Mouse (Mus musculus) embryonic facial prominence, embryonic 11.5 days (tissue): ENCODE measurements around the gene Arl6. TPM values are rescaled to one million over a fixed set of nuclear protein-coding genes. Genes with fewer than 3 reads are reported as not detected.
A peak's percentile ranks its signal among the peaks of the same experiment; 100 is the strongest.

Source experiments
- ATAC-seq: fragments of 200-750 bp; cut with Nextera tagmentation; replicated peaks from 2 replicates; pipeline ENCODE4 v1.8.0; 2017; ENCODE audit warnings: low read depth; ENCODE audit not compliant: insufficient number of reproducible peaks, low FRiP score, low TSS enrichment
- DNase-seq: peaks from one replicate; pipeline ENCODE4 v3.0.0-alpha.2; 2015; ENCODE audit warnings: low spot score
- H3K27ac ChIP-seq: fragments of 300-500 bp; sonication (generic); replicated peaks from 2 replicates; pipeline ENCODE4 v1.5.1; 2014; ENCODE audit warnings: mild to moderate bottlenecking, low read depth, low read length, control low read depth
- H3K27me3 ChIP-seq: fragments of 300-500 bp; sonication (generic); 2 replicates; pipeline ENCODE4 v1.6.1; 2014; ENCODE audit warnings: mild to moderate bottlenecking, low read length, moderate library complexity, mixed read lengths; ENCODE audit not compliant: control insufficient read depth, insufficient read depth
- H3K36me3 ChIP-seq: fragments of 300-500 bp; sonication (generic); replicated peaks from 2 replicates; pipeline ENCODE4 v1.6.1; 2014; ENCODE audit warnings: low read depth, mild to moderate bottlenecking, low read length, moderate library complexity, mixed read lengths; ENCODE audit not compliant: control insufficient read depth, insufficient read depth
- H3K4me1 ChIP-seq: fragments of 300-500 bp; sonication (generic); 2 replicates; pipeline ENCODE4 v1.6.1; 2014; ENCODE audit warnings: low read length, mixed read lengths; ENCODE audit not compliant: control insufficient read depth, insufficient read depth
- H3K4me2 ChIP-seq: fragments of 300-500 bp; sonication (generic); 2 replicates; pipeline ENCODE4 v1.6.1; 2014; ENCODE audit warnings: low read depth, mild to moderate bottlenecking, control low read depth, low read length, moderate library complexity
- H3K4me3 ChIP-seq: fragments of 300-500 bp; sonication (generic); 2 replicates; pipeline ENCODE4 v1.5.1; 2014; ENCODE audit warnings: low read depth, low read length, control low read depth
- H3K9ac ChIP-seq: fragments of 300-500 bp; sonication (generic); replicated peaks from 2 replicates; pipeline ENCODE4 v1.6.1; 2014; ENCODE audit warnings: mild to moderate bottlenecking, control low read depth, low read length
- H3K9me3 ChIP-seq: fragments of 300-500 bp; sonication (generic); replicated peaks from 2 replicates; pipeline ENCODE4 v1.6.1; 2016; ENCODE audit warnings: mild to moderate bottlenecking, low read length, inconsistent platforms, mixed read lengths; ENCODE audit not compliant: control insufficient read depth
- WGBS: fragments of 180-500 bp; shearing (Covaris S2); extraction: QIAGEN DNeasy Blood & Tissue Kit; methylation state at CpG from one replicate; pipeline ENCODE4 v1.1.7; 2014; 5-methylcytosine and 5-hydroxymethylcytosine counted together
- polyA plus RNA-seq: library from polyadenylated mRNA; unstranded; fragments of >200 nt; fragmentation: Nextera tagmentation; extraction: Ambion mirVana; gene quantifications from 2 replicates; pipeline ENCODE4 v1.2.1, GENCODE M21; 2014

The Arl6 gene
- polyA plus RNA-seq, 1 experiment from 2014 or later = 50.1 TPM

- H3K36me3 ChIP-seq = no peaks in the 10 kb centered on the region
- ATAC-seq = no peak
- DNase-seq = no peak
- no peaks in the 10 kb centered on the region for H3K4me1 ChIP-seq
- no peak overlapping the region for H3K9ac ChIP-seq
- H3K4me3 ChIP-seq = no peak overlapping the region
- no peak overlapping the region for H3K4me2 ChIP-seq
- H3K9me3 ChIP-seq = no peaks in the 10 kb centered on the region
- WGBS = 97% methylated on average over 2 of the region's 2 CpGs
- H3K27me3 ChIP-seq = no peaks in the 10 kb centered on the region
- no peak overlapping the region for H3K27ac ChIP-seq
These were observed 17.6 kb downstream of the Arl6 start for GRCm38 (mm10) chr16:59621554-59621953.

- Histone ChIP-seq H3K9ac (no peak overlapping the region), H3K36me3 (no peaks in the 10 kb centered on the region), H3K4me3 (no peak overlapping the region), H3K27ac (no peak overlapping the region), H3K27me3 (no peaks in the 10 kb centered on the region), H3K4me1 (no peaks in the 10 kb centered on the region), H3K9me3 (no peaks in the 10 kb centered on the region), H3K4me2 (no peak overlapping the region)
- 46% methylated on average over 3 of the region's 3 CpGs for WGBS
- peak; percentile 64 for DNase-seq
- 0 out of 2 replicates have a peak, but pooled peaks have one; percentile 14 for ATAC-seq
These were observed 22.0 kb downstream of the Arl6 start for GRCm38 (mm10) chr16:59617167-59617566.

- H3K36me3 ChIP-seq = no peaks in the 10 kb centered on the region
- DNase-seq (no peak), ATAC-seq (no peak)
- H3K27me3 ChIP-seq = no peaks in the 10 kb centered on the region
- H3K4me3 ChIP-seq = no peak overlapping the region
- H3K9ac ChIP-seq = no peak overlapping the region
- 82% methylated on average over 3 of the region's 3 CpGs for WGBS
- no peak overlapping the region for H3K4me2 ChIP-seq
- H3K4me1 ChIP-seq = no peaks in the 10 kb centered on the region
- H3K27ac ChIP-seq = no peak overlapping the region
- no peaks in the 10 kb centered on the region for H3K9me3 ChIP-seq
These were observed 23.5 kb downstream of the Arl6 start for GRCm38 (mm10) chr16:59615675-59616074.

- Histone ChIP-seq H3K4me3 (no peak overlapping the region), H3K27me3 (no peaks in the 10 kb centered on the region), H3K4me2 (no peak overlapping the region), H3K27ac (no peak overlapping the region), H3K9me3 (no peaks in the 10 kb centered on the region), H3K4me1 (no peaks in the 10 kb centered on the region), H3K9ac (no peak overlapping the region), H3K36me3 (no peaks in the 10 kb centered on the region)
- WGBS = 83% methylated on average over 1 of the region's 1 CpGs
- DNase-seq = no peak
- ATAC-seq = no peak
These were observed 28.4 kb downstream of the Arl6 start for GRCm38 (mm10) chr16:59610750-59611149.

GRCm38 (mm10) chr16:59604078-59604781 is 35.0 kb downstream of the Arl6 start:
- Histone ChIP-seq H3K4me2 (no peak overlapping the region), H3K4me1 (no peaks in the 10 kb centered on the region), H3K9ac (no peak overlapping the region), H3K9me3 (no peaks in the 10 kb centered on the region), H3K36me3 (no peaks in the 10 kb centered on the region), H3K4me3 (no peak overlapping the region), H3K27ac (no peak overlapping the region), H3K27me3 (no peaks in the 10 kb centered on the region)
- ATAC-seq = peak; percentile 49; the same call in 1 of the 2 replicates
- no peak for DNase-seq
- 58% methylated on average over 15 of the region's 15 CpGs for WGBS

- under 1% methylated on average over 62 of the region's 90 CpGs for WGBS
- peak; percentile 94 for ATAC-seq
- Histone ChIP-seq H3K27me3 (no peaks in the 10 kb centered on the region), H3K27ac (peak within 1 kb of the TSS; percentile 73), H3K36me3 (no peaks in the 10 kb centered on the region), H3K4me1 (no peaks in the 10 kb centered on the region), H3K9ac (peak within 1 kb of the TSS; percentile 91), H3K4me2 (peak within 1 kb of the TSS; percentile 76), H3K9me3 (no peaks in the 10 kb centered on the region), H3K4me3 (peak within 1 kb of the TSS; percentile 76)
- peak; percentile 80 for DNase-seq
These were observed 38.6 kb downstream of the Arl6 start, which contains the start of gene Crybg3 for GRCm38 (mm10) chr16:59600311-59601251. Crybg3 (minus strand) TSS chr16:59600979.

- H3K9ac ChIP-seq = no peak overlapping the region; the same call in none of the 2 replicates
- no peaks in the 10 kb centered on the region for H3K27me3 ChIP-seq
- peak overlapping the region; percentile 76 for H3K4me2 ChIP-seq
- H3K4me3 ChIP-seq = peak overlapping the region; percentile 76
- H3K36me3 ChIP-seq = no peaks in the 10 kb centered on the region
- WGBS = 14% methylated on average over 17 of the region's 17 CpGs
- DNase-seq (peak; percentile 36), ATAC-seq (no peak)
- no peak overlapping the region for H3K27ac ChIP-seq
- no peaks in the 10 kb centered on the region for H3K9me3 ChIP-seq
- no peaks in the 10 kb centered on the region for H3K4me1 ChIP-seq
These were observed 39.6 kb downstream of the Arl6 start for GRCm38 (mm10) chr16:59599411-59600265.
